Mouse (Mus musculus): ENCODE results near the gene Fhl2.

GRCm38 (mm10) chr1:43130219-43130981 is 66.4 kb downstream of the Fhl2 start:
- TF ChIP-seq CTCF (IDR thresholded peaks at IDR 0.05; ENCODE audit: low read depth, low read length) (no peak), TAL1 (conservative IDR thresholded peaks at IDR 0.05; ENCODE audit: low read depth, low read length) (no peak), GATA1 (IDR thresholded peaks at IDR 0.05; ENCODE audit: borderline replicate concordance, low read length) (no peak)

Data from G1E (cell line).